Comparison of ENCODE assay signal across 22 mouse cellular contexts in genomic region chr19:26877180-26877775, GRCm38 (mm10). TPM values are rescaled to one million over a fixed set of nuclear protein-coding genes. Genes with fewer than 3 reads are reported as not detected.
DNase-seq lines count a peak whose midpoint lies in the region; ATAC-seq and TF ChIP-seq lines count a peak whose summit lies in the region.
"Had no signal": no experiment of that assay in that cellular context is flagged by ENCODE, and none has a peak within 500 bp of the region (broad histone marks: within the 10 kb centered on the region; RNA-seq: fewer than 3 reads in every experiment).

No protein-coding gene starts in this region.

- peaks cover 26% of the 10 kb centered on the region for H3K4me1 ChIP-seq in forebrain, embryonic 13.5 days
- H3K4me1 ChIP-seq in forebrain, postnatal 0 days (ENCODE audit: insufficient read depth) = peaks cover 6% of the 10 kb centered on the region; the same call in 1 of the 2 replicates
- peaks cover 5% of the 10 kb centered on the region; the same call in 1 of the 2 replicates for H3K4me1 ChIP-seq in kidney, postnatal 0 days (replicated peaks; ENCODE audit: insufficient read depth, low read length)
- peaks cover 0 to 4% of the 10 kb centered on the region in 2 experiments; a peak in 2 of 4 replicates for H3K4me1 ChIP-seq in ES-E14 (ENCODE audit: control insufficient read depth in 2 of 2, insufficient read depth in 2 of 2, low read length in 2 of 2, poor library complexity in 1 of 2)
- H3K4me1 ChIP-seq in limb, embryonic 10.5 days = peaks cover 22% of the 10 kb centered on the region

- no peaks in the 10 kb centered on the region for H3K9me3 ChIP-seq in forebrain, embryonic 13.5 days (replicated peaks)
- no peaks in the 10 kb centered on the region for H3K9me3 ChIP-seq in forebrain, postnatal 0 days (ENCODE audit: low read length)
- no peaks in the 10 kb centered on the region for H3K9me3 ChIP-seq in kidney, postnatal 0 days (replicated peaks; ENCODE audit: low read length)
- H3K9me3 ChIP-seq in ES-E14 (ENCODE audit: control insufficient read depth, insufficient read depth, low read depth, low read length) = no peaks in the 10 kb centered on the region
- no peaks in the 10 kb centered on the region for H3K9me3 ChIP-seq in limb, embryonic 10.5 days (replicated peaks)
- H3K9me3 ChIP-seq: embryonic facial prominence, embryonic 12.5 days; heart, embryonic 12.5 days; neural tube, embryonic 15.5 days had no signal

- TF ChIP-seq CTCF in forebrain, postnatal 0 days (IDR thresholded peaks at IDR 0.05; ENCODE audit: low read depth) = no peak
- TF ChIP-seq CTCF in kidney, postnatal 0 days (IDR thresholded peaks at IDR 0.05; ENCODE audit: low read depth) = 0 out of 2 replicates have a peak, but pooled peaks have one; percentile 7

- no peak for DNase-seq in forebrain, postnatal 0 days
- peak; percentile 59 for DNase-seq in kidney, postnatal 0 days (ENCODE audit: low spot score)
- DNase-seq in kidney, adult 9 months = no peak
- peak; percentile 30 for DNase-seq in ES-E14 (ENCODE audit: low read depth, low spot score)
- DNase-seq in limb, embryonic 10.5 days (ENCODE audit: low spot score) = no peak
- DNase-seq in frontal cortex, postnatal 36 days (ENCODE audit: low spot score in 2 of 2) = no peak
- no peak for DNase-seq in gastrocnemius, postnatal 14 days
- DNase-seq: B cell, adult 2 months; gastrocnemius, postnatal 36 days; lung, postnatal 36 days; right cerebral cortex, adult 18-20 months had no signal

- ATAC-seq in forebrain, embryonic 13.5 days = no peak; the same call in 1 of the 2 replicates
- no peak for ATAC-seq in forebrain, postnatal 0 days
- no peak for ATAC-seq in kidney, postnatal 0 days (replicated peaks; ENCODE audit: low FRiP score, low read depth)
- ATAC-seq: activated CD4-positive, CD25-positive, alpha-beta regulatory T cell, adult 4 months had no signal

- H3K27me3 ChIP-seq in forebrain, embryonic 13.5 days = no peaks in the 10 kb centered on the region
- no peaks in the 10 kb centered on the region for H3K27me3 ChIP-seq in forebrain, postnatal 0 days (ENCODE audit: insufficient read depth, low read length)
- no peaks in the 10 kb centered on the region for H3K27me3 ChIP-seq in kidney, postnatal 0 days (ENCODE audit: insufficient read depth, low read length)
- no peaks in the 10 kb centered on the region for H3K27me3 ChIP-seq in limb, embryonic 10.5 days (ENCODE audit: low read depth, poor library complexity, severe bottlenecking)
- H3K27me3 ChIP-seq: embryonic facial prominence, embryonic 12.5 days; heart, embryonic 12.5 days; neural tube, embryonic 15.5 days had no signal

- 5% methylated on average over 10 of the region's 10 CpGs for WGBS in forebrain, embryonic 13.5 days
- WGBS in forebrain, postnatal 0 days = 10% methylated on average over 10 of the region's 10 CpGs
- WGBS in kidney, postnatal 0 days = 16% methylated on average over 10 of the region's 10 CpGs
- 19% methylated on average over 10 of the region's 10 CpGs for WGBS in limb, embryonic 10.5 days

- intact Hi-C loops in gastrocnemius, postnatal 14 days (cut with DNase I; ENCODE audit: low total_unique reads) = no loop called here

- H3K4me2 ChIP-seq in forebrain, embryonic 13.5 days = peak overlapping the region; percentile 14
- no peak overlapping the region for H3K4me2 ChIP-seq in forebrain, postnatal 0 days (ENCODE audit: low read depth)
- no peak overlapping the region for H3K4me2 ChIP-seq in kidney, postnatal 0 days (ENCODE audit: low read length)
- H3K4me2 ChIP-seq: embryonic facial prominence, embryonic 12.5 days; neural tube, embryonic 15.5 days had no signal

- H3K9ac ChIP-seq in forebrain, embryonic 13.5 days = no peak overlapping the region
- no peak overlapping the region for H3K9ac ChIP-seq in forebrain, postnatal 0 days
- H3K9ac ChIP-seq in kidney, postnatal 0 days (ENCODE audit: low read depth, low read length) = no peak overlapping the region
- H3K9ac ChIP-seq in ES-E14 (ENCODE audit: insufficient read depth, low read depth, low read length, poor library complexity, severe bottlenecking) = no peak overlapping the region
- H3K9ac ChIP-seq: embryonic facial prominence, embryonic 12.5 days; heart, embryonic 12.5 days; neural tube, embryonic 15.5 days had no signal

- no peak overlapping the region for H3K27ac ChIP-seq in forebrain, embryonic 13.5 days
- H3K27ac ChIP-seq in forebrain, postnatal 0 days (ENCODE audit: low read depth, low read length) = no peak overlapping the region
- H3K27ac ChIP-seq in kidney, postnatal 0 days = no peak overlapping the region
- no peak overlapping the region; the same call in 1 of the 2 replicates for H3K27ac ChIP-seq in ES-E14 (ENCODE audit: insufficient read depth, low read depth, low read length, poor library complexity, severe bottlenecking)
- H3K27ac ChIP-seq in limb, embryonic 10.5 days = no peak overlapping the region
- H3K27ac ChIP-seq: embryonic facial prominence, embryonic 12.5 days; layer of hippocampus, adult 2 months; neural tube, embryonic 15.5 days had no signal

- H3K36me3 ChIP-seq in forebrain, embryonic 13.5 days (ENCODE audit: poor library complexity, severe bottlenecking) = no peaks in the 10 kb centered on the region
- no peaks in the 10 kb centered on the region for H3K36me3 ChIP-seq in forebrain, postnatal 0 days (ENCODE audit: insufficient read depth)
- no peaks in the 10 kb centered on the region for H3K36me3 ChIP-seq in kidney, postnatal 0 days (ENCODE audit: insufficient read depth, low read length)
- no peaks in the 10 kb centered on the region for H3K36me3 ChIP-seq in ES-E14 (ENCODE audit: control insufficient read depth, insufficient read depth, low read length, poor library complexity, severe bottlenecking)
- H3K36me3 ChIP-seq in limb, embryonic 10.5 days = no peaks in the 10 kb centered on the region
- H3K36me3 ChIP-seq: embryonic facial prominence, embryonic 12.5 days; heart, embryonic 12.5 days; neural tube, embryonic 15.5 days had no signal

- in situ Hi-C loops in ES-E14 (cut with MboI; ENCODE audit: low sequenced_read_pairs in 2 of 2, unreplicated experiment in 2 of 2) = no loop called here

- H3K4me3 ChIP-seq in forebrain, embryonic 13.5 days = no peak overlapping the region
- no peak overlapping the region for H3K4me3 ChIP-seq in forebrain, postnatal 0 days (ENCODE audit: low read depth, low read length)
- no peak overlapping the region for H3K4me3 ChIP-seq in kidney, postnatal 0 days (replicated peaks; ENCODE audit: low read depth, low read length)
- no peak overlapping the region for H3K4me3 ChIP-seq in ES-E14 (ENCODE audit: insufficient read depth in 1 of 2, low read depth in 1 of 2, low read length in 2 of 2, poor library complexity in 1 of 2, severe bottlenecking in 1 of 2)
- 0 out of 2 replicates have a peak overlapping the region, but pooled peaks have one; percentile 13 for H3K4me3 ChIP-seq in limb, embryonic 10.5 days
- H3K4me3 ChIP-seq: embryonic facial prominence, embryonic 12.5 days; heart, embryonic 12.5 days; layer of hippocampus, adult 2 months; neural tube, embryonic 15.5 days had no signal

TF ChIP-seq in ES-E14, 5 proteins besides CTCF, POLR2A, EP300 and RAD21:
- TF ChIP-seq ZNF384 (IDR thresholded peaks at IDR 0.05; ENCODE audit: low read depth, low read length) (no peak), MAFK (IDR thresholded peaks at IDR 0.05; ENCODE audit: insufficient read depth, low read depth, low read length) (no peak), HCFC1 (IDR thresholded peaks at IDR 0.05; ENCODE audit: borderline replicate concordance, insufficient read depth, low read length) (no peak)

RNA-seq across cellular contexts. Expression of gene Gm815, which starts 8.4 kb away (rescaled TPM):
- polyA plus RNA-seq in forebrain, embryonic 13.5 days (2015; fragmentation: Nextera tagmentation; extraction: Ambion mirVana) = not detected in 2 replicates
- not detected in 2 replicates for total RNA-seq in forebrain, postnatal 0 days (2014; rRNA removed)
- not detected in 2 replicates for polyA plus RNA-seq in forebrain, postnatal 0 days (2015; fragmentation: Nextera tagmentation; extraction: Ambion mirVana)
- polyA plus RNA-seq in kidney, postnatal 0 days (2015; fragmentation: Nextera tagmentation; extraction: Ambion mirVana) = 0.18 and 0.29 TPM in 2 replicates
- total RNA-seq in ES-E14 (2012; rRNA removed) = not detected in 2 replicates
- not detected in 2 replicates for polyA plus RNA-seq in limb, embryonic 10.5 days (2016; fragmentation: Nextera tagmentation; extraction: Ambion mirVana)
- total RNA-seq in gastrocnemius, postnatal 14 days (2021) = not detected
- total RNA-seq: adrenal gland, postnatal 4 days; gastrocnemius, postnatal 36 days; layer of hippocampus, adult 2 months; left cerebral cortex, adult 8-10 months; liver, adult 2 months; MEL had no signal
- polyA plus RNA-seq: activated CD4-positive, CD25-positive, alpha-beta regulatory T cell, adult 4 months; embryonic facial prominence, embryonic 12.5 days; heart, embryonic 12.5 days; liver, adult 2 months; neural tube, embryonic 15.5 days; testis, adult 2 months had no signal

Comparison
In these comparisons a context has a peak if more than half of its experiments do, and no peak if none do; other contexts are left out.
1. DNase-seq: peak in kidney, postnatal 0 days (single experiment) and ES-E14 (single experiment); none in forebrain, postnatal 0 days (single experiment), kidney, adult 9 months (single experiment), limb, embryonic 10.5 days (single experiment), frontal cortex, postnatal 36 days (0 of 2) and gastrocnemius, postnatal 14 days (single experiment).